Mouse (Mus musculus) CH12.LX (cell line): Measurements from ENCODE around the gene Oosp1. TPM values are rescaled to one million over a fixed set of nuclear protein-coding genes. Genes with fewer than 3 reads are reported as not detected.

Experiments
- DNase-seq: peaks from one replicate; pipeline ENCODE4 v3.0.0-alpha.2; 2013; ENCODE audit errors: extremely low read depth
- H3K27ac ChIP-seq: 2 replicates; pipeline ENCODE4 v1.5.1; 2012; ENCODE audit warnings: low read depth, mild to moderate bottlenecking, control low read depth, moderate library complexity; ENCODE audit not compliant: insufficient read depth
- H3K27me3 ChIP-seq: replicated peaks from 2 replicates; pipeline ENCODE3; 2012; ENCODE audit warnings: inconsistent platforms
- H3K36me3 ChIP-seq, 2 experiments: replicated peaks in 1 of 2; 2 replicates each; pipeline versions ENCODE3 to v1.6.1; 2012; ENCODE audit warnings: inconsistent platforms in 1 of 2, low read length in 1 of 2, mild to moderate bottlenecking in 1 of 2, mixed read lengths in 1 of 2, moderate library complexity in 1 of 2; ENCODE audit not compliant: control insufficient read depth in 1 of 2, insufficient read depth in 1 of 2
- H3K4me1 ChIP-seq, 2 experiments: 2 replicates each; pipeline ENCODE4 v1.6.1; 2012; ENCODE audit warnings: inconsistent platforms in 1 of 2, moderate library complexity in 1 of 2; ENCODE audit not compliant: insufficient read depth in 2 of 2, control insufficient read depth in 1 of 2
- H3K4me2 ChIP-seq: 2 replicates; pipeline ENCODE4 v1.6.1; 2012; ENCODE audit warnings: low read depth, mild to moderate bottlenecking, control low read depth; ENCODE audit not compliant: poor library complexity, insufficient read depth, severe bottlenecking
- H3K4me3 ChIP-seq, 3 experiments: fragments of 150-350 bp in 1 of 3; sonication (generic) in 1 of 3; replicated peaks in 1 of 3; 2 replicates each; pipeline versions ENCODE3 to v1.5.1; 2011 to 2012; ENCODE audit warnings: low read depth in 2 of 3, low read length in 2 of 3, mild to moderate bottlenecking in 2 of 3, moderate library complexity in 2 of 3, control low read depth in 1 of 3, improper control_type of control experiment in 1 of 3, inconsistent platforms in 1 of 3, mixed read lengths in 1 of 3; ENCODE audit not compliant: poor library complexity in 1 of 3
- H3K79me2 ChIP-seq: replicated peaks from 2 replicates; pipeline ENCODE4 v1.6.1; 2012; ENCODE audit warnings: mild to moderate bottlenecking, moderate library complexity; ENCODE audit not compliant: control insufficient read depth, poor library complexity, insufficient read depth, severe bottlenecking; ENCODE audit errors: extremely low read depth
- H3K9ac ChIP-seq: 2 replicates; pipeline ENCODE4 v1.6.1; 2012; ENCODE audit warnings: low read depth, mild to moderate bottlenecking, control low read depth, moderate library complexity; ENCODE audit not compliant: insufficient read depth
- H3K9me3 ChIP-seq: replicated peaks from 2 replicates; pipeline ENCODE3; 2012; ENCODE audit warnings: low read length, inconsistent platforms, mixed read lengths
- CHD1 ChIP-seq: IDR thresholded peaks from 2 replicates; pipeline ENCODE4 v1.6.1; 2012; ENCODE audit warnings: low read depth, low read length, improper control_type of control experiment, inconsistent platforms
- CHD2 ChIP-seq: IDR thresholded peaks from 2 replicates; pipeline ENCODE4 v1.6.1; 2011; ENCODE audit warnings: low read length, improper control_type of control experiment
- CTCF ChIP-seq, 2 experiments: IDR thresholded peaks in 1 of 2; conservative IDR thresholded peaks in 1 of 2; 2 replicates each; pipeline ENCODE4 v1.5.1; 2011 to 2012; ENCODE audit warnings: low read depth in 2 of 2, low read length in 2 of 2, improper control_type of control experiment in 1 of 2, inconsistent platforms in 1 of 2, mild to moderate bottlenecking in 1 of 2, moderate library complexity in 1 of 2
- ELF1 ChIP-seq: IDR thresholded peaks from 2 replicates; pipeline ENCODE4 v1.6.1; 2014; ENCODE audit warnings: low read depth, mild to moderate bottlenecking, inconsistent platforms, low read length, improper control_type of control experiment
- HCFC1 ChIP-seq: IDR thresholded peaks from 2 replicates; pipeline ENCODE4 v1.6.1; 2012; ENCODE audit warnings: low read depth, mild to moderate bottlenecking, inconsistent platforms, low read length, improper control_type of control experiment
- JUN ChIP-seq: IDR thresholded peaks from 2 replicates; pipeline ENCODE4 v1.6.1; 2011; ENCODE audit warnings: low read depth, mild to moderate bottlenecking, low read length, improper control_type of control experiment, moderate library complexity; ENCODE audit not compliant: insufficient read depth
- JUND ChIP-seq: conservative IDR thresholded peaks from 2 replicates; pipeline ENCODE4 v1.6.1; 2011; ENCODE audit warnings: low read depth, low read length, improper control_type of control experiment
- KAT2A ChIP-seq: IDR thresholded peaks from 2 replicates; pipeline ENCODE4 v1.6.1; 2012; ENCODE audit warnings: low read length, improper control_type of control experiment, inconsistent platforms; ENCODE audit not compliant: insufficient replicate concordance
- MEF2A ChIP-seq: IDR thresholded peaks from 2 replicates; pipeline ENCODE4 v1.6.1; 2014; ENCODE audit warnings: low read depth, mild to moderate bottlenecking, inconsistent platforms, low read length, improper control_type of control experiment, borderline replicate concordance
- MXI1 ChIP-seq: IDR thresholded peaks from 2 replicates; pipeline ENCODE4 v1.6.1; 2011; ENCODE audit warnings: mild to moderate bottlenecking, low read depth, low read length, improper control_type of control experiment
- MYC ChIP-seq: IDR thresholded peaks from 2 replicates; pipeline ENCODE4 v1.6.1; 2011; ENCODE audit warnings: low read depth, mild to moderate bottlenecking, improper control_type of control experiment, low read length
- NRF1 ChIP-seq: IDR thresholded peaks from 2 replicates; pipeline ENCODE4 v1.6.1; 2014; ENCODE audit warnings: low read depth, mild to moderate bottlenecking, inconsistent platforms, low read length, improper control_type of control experiment, moderate library complexity
- PAX5 ChIP-seq: IDR thresholded peaks from 2 replicates; pipeline ENCODE4 v1.6.1; 2012; ENCODE audit warnings: low read length, inconsistent platforms, mixed read lengths
- POLR2AphosphoS2 ChIP-seq: IDR thresholded peaks from 2 replicates; pipeline ENCODE4 v1.6.1; 2011; ENCODE audit warnings: low read depth, low read length, improper control_type of control experiment
- SIN3A ChIP-seq: IDR thresholded peaks from 2 replicates; pipeline ENCODE4 v1.6.1; 2012; ENCODE audit warnings: low read length, improper control_type of control experiment, inconsistent platforms
- TBP ChIP-seq: conservative IDR thresholded peaks from 2 replicates; pipeline ENCODE4 v1.6.1; 2011; ENCODE audit warnings: low read depth, low read length, improper control_type of control experiment
- USF1 ChIP-seq: IDR thresholded peaks from 2 replicates; pipeline ENCODE4 v1.6.1; 2014; ENCODE audit warnings: low read depth, mild to moderate bottlenecking, inconsistent platforms, low read length, improper control_type of control experiment
- USF2 ChIP-seq: conservative IDR thresholded peaks from 2 replicates; pipeline ENCODE4 v1.6.1; 2011; ENCODE audit warnings: low read depth, low read length, improper control_type of control experiment
- ZC3H11A ChIP-seq: IDR thresholded peaks from 2 replicates; pipeline ENCODE4 v1.6.1; 2012; ENCODE audit warnings: low read depth, mild to moderate bottlenecking, inconsistent platforms, low read length, improper control_type of control experiment
- ZKSCAN1 ChIP-seq: IDR thresholded peaks from 2 replicates; pipeline ENCODE4 v1.6.1; 2012; ENCODE audit warnings: low read depth, inconsistent platforms, low read length, improper control_type of control experiment, borderline replicate concordance
- ZNF384 ChIP-seq: IDR thresholded peaks from 2 replicates; pipeline ENCODE4 v1.6.1; 2012; ENCODE audit warnings: low read depth, low read length, improper control_type of control experiment, inconsistent platforms
- dilution Hi-C: fragments of 300-500 bp; cut with MboI; formaldehyde crosslinking; loops from 2 replicates; pipeline ENCODE4 v1.14.3; 2020; ENCODE audit warnings: low sequenced_read_pairs; ENCODE audit not compliant: extremely low pct_unique_long_range_greater_than_20kb, extremely low pct_ligation_motif_present
- in situ Hi-C: fragments of 300-500 bp; cut with MboI; formaldehyde crosslinking; loops from 3 replicates; pipeline ENCODE4 v1.14.3; 2019; ENCODE audit warnings: low sequenced_read_pairs, low pct_ligation_motif_present, low pct_unique_long_range_greater_than_20kb, mixed read lengths
- polyA plus RNA-seq: library from polyadenylated mRNA; unstranded; fragments of >175 nt; gene quantifications from 2 replicates; pipeline ENCODE4 v1.2.1, GENCODE M21; 2012; ENCODE audit warnings: low read depth; ENCODE audit not compliant: insufficient read length
- total RNA-seq, 2 experiments: library from RNA; depleted of rRNA; stranded (reverse); fragments of 300-350 nt in 1 of 2; fragments of >200 nt in 1 of 2; gene quantifications; 2 replicates each; pipeline ENCODE4 v1.2.3; 2012 to 2014

The Oosp1 gene
- total and polyA plus RNA-seq, 3 experiments, result 49.5 to 125 (median 58.6) TPM

GRCm38 (mm10) chr19:11661562-11661961 lies 29.4 kb downstream of the Oosp1 start:
- Histone ChIP-seq H3K4me2 (no peak overlapping the region), H3K27me3 (no peaks in the 10 kb centered on the region), H3K79me2 (no peaks in the 10 kb centered on the region), H3K27ac (no peak overlapping the region), H3K36me3 (peaks cover 0 to 7% of the 10 kb centered on the region in 2 experiments), H3K4me1 (no peaks in the 10 kb centered on the region), H3K9me3 (no peaks in the 10 kb centered on the region), H3K4me3 (no peak overlapping the region), H3K9ac (no peak overlapping the region)
- TF ChIP-seq SIN3A (no peak), TBP (no peak), CTCF (conservative IDR thresholded peaks at IDR 0.05 in 1 of 2, IDR thresholded peaks at IDR 0.05 in 1 of 2; ENCODE audit: low read depth in 2 of 2, low read length in 2 of 2) (no peak), CHD1 (no peak), USF2 (no peak), MEF2A (no peak), USF1 (no peak), ZNF384 (no peak), PAX5 (no peak), CHD2 (no peak), POLR2AphosphoS2 (no peak), ZKSCAN1 (no peak), HCFC1 (no peak), JUND (no peak), MYC (no peak), JUN (no peak), ZC3H11A (no peak), ELF1 (no peak)
- in situ Hi-C loops (no loop called here), dilution Hi-C loops (no loop called here)
- no peak for DNase-seq

DNA sequence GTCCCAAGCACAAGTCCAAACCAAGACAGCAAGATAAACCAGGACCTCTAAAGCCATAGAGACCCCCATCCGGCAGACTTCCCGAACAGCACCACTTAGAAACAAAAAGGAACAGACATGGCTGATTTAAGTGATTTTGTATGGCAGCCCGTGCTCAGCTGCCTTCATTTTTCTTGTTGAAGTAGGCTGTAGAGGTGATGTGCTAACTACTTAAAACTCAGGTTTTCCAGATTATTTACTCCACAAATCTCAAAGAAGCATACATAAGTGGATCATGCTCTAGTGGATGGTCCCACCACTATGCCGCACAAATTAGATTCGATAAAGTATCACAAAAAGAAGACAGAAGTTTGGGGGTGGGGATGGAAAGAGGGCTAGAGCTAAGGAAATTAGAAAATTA lies 30.5 kb downstream of the Oosp1 start, which contains the start of gene Oosp2:
Gene Oosp2, minus strand, starts transcription at position 101 of the 400 bp plus-strand sequence.
- Histone ChIP-seq H3K36me3 (peaks cover 0 to 6% of the 10 kb centered on the region in 2 experiments), H3K4me3 (no peak within 1 kb of the TSS)
- dilution Hi-C loops, result no loop called here
- DNase-seq, result no peak
- TF ChIP-seq MXI1, result no peak
- TF ChIP-seq NRF1, result no peak
- TF ChIP-seq KAT2A, result no peak
- TF ChIP-seq, all 38 proteins: peak for 0
- Histone ChIP-seq H3K27ac (no peak within 1 kb of the TSS), H3K9ac (no peak within 1 kb of the TSS), H3K9me3 (no peaks in the 10 kb centered on the region), H3K27me3 (no peaks in the 10 kb centered on the region), H3K4me1 (no peaks in the 10 kb centered on the region), H3K79me2 (no peaks in the 10 kb centered on the region), H3K4me2 (no peak within 1 kb of the TSS)
- in situ Hi-C loops, result no loop called here
